Mouse (Mus musculus): Measurements from ENCODE around the gene Aldh1a1. TPM values are rescaled to one million over a fixed set of nuclear protein-coding genes. Genes with fewer than 3 reads are reported as not detected.
"Not testable (repeated sequence)": the region's sequence is repeated elsewhere in the genome, so short reads cannot be mapped to it uniquely, and the experiment has no call there.

Aldh1a1 gene
- polyA plus RNA-seq, 1 experiment from 2014 or later, result 0.11 TPM

GRCm38 (mm10) chr19:20622434-20622833 is 129.9 kb downstream of the Aldh1a1 start:
- H3K4me2 ChIP-seq (replicated peaks), result no peak overlapping the region
- no peak overlapping the region for H3K27ac ChIP-seq
- ATAC-seq (ENCODE audit: low FRiP score, low read depth), result no peak
- H3K27me3 ChIP-seq (replicated peaks), result no peaks in the 10 kb centered on the region
- H3K9ac ChIP-seq, result no peak overlapping the region
- H3K4me3 ChIP-seq, result no peak overlapping the region
- WGBS, result 39% methylated on average over 2 of the region's 2 CpGs
- no peaks in the 10 kb centered on the region for H3K36me3 ChIP-seq
- no peaks in the 10 kb centered on the region for H3K9me3 ChIP-seq
- no peaks in the 10 kb centered on the region for H3K4me1 ChIP-seq

GRCm38 (mm10) chr19:20623416-20623815 is 130.9 kb downstream of the Aldh1a1 start:
- H3K9ac ChIP-seq, result no peak overlapping the region
- H3K9me3 ChIP-seq, result no peaks in the 10 kb centered on the region
- no peak overlapping the region for H3K4me2 ChIP-seq (replicated peaks)
- 64% methylated on average over 10 of the region's 10 CpGs for WGBS
- H3K4me3 ChIP-seq, result no peak overlapping the region
- H3K4me1 ChIP-seq, result no peaks in the 10 kb centered on the region
- no peak overlapping the region for H3K27ac ChIP-seq
- H3K27me3 ChIP-seq (replicated peaks), result no peaks in the 10 kb centered on the region
- ATAC-seq (ENCODE audit: low FRiP score, low read depth), result no peak
- no peaks in the 10 kb centered on the region for H3K36me3 ChIP-seq

GRCm38 (mm10) chr19:20631020-20631419 is 138.5 kb downstream of the Aldh1a1 start:
- WGBS, result 95% methylated on average over 1 of the region's 1 CpGs
- no peaks in the 10 kb centered on the region for H3K36me3 ChIP-seq

DNA sequence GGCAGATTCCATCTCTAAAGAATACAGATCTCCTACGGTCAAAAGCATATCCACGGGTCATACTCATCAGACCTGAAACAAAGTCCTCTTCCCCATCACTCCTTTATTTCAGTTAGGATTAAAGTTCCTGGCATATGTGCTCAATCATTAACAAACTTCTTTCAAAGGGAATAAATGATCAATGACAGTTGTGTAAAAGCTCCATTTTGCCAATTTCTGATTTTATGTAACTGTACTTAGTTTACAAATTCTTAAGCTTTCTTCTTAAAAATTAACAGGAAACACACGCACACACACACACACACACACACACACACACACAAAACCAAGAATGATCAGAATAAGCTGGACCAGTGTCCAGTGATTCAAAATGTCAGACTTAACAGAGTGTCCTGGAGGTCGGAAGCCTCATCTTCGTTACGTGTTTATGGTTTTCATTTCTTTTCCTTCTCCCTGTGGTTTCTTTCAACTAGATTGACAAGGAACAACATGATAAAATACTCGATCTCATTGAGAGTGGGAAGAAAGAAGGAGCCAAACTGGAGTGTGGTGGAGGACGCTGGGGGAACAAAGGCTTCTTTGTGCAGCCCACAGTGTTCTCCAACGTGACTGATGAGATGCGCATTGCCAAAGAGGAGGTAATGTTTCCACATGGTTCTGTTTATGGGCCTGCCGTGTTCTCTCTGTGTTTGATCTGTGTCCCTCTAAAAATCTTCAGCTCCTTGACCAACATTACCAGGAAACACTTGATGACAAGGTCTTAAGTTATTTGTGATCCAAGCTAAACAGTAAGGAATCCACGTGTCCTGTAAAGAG is 141.6 kb downstream of the Aldh1a1 start:
- 32% methylated on average over 12 of the region's 12 CpGs for WGBS
- peak; percentile 69; the same call in 1 of the 2 replicates for ATAC-seq (ENCODE audit: low FRiP score, low read depth)

More at GRCm38 (mm10) chr19:20631020-20631419, 138.5 kb downstream of the Aldh1a1 start:
- no peak overlapping the region for H3K27ac ChIP-seq
- no peaks in the 10 kb centered on the region for H3K27me3 ChIP-seq (replicated peaks)
- no peak overlapping the region for H3K9ac ChIP-seq
- H3K4me3 ChIP-seq, result no peak overlapping the region
- no peaks in the 10 kb centered on the region for H3K9me3 ChIP-seq
- no peaks in the 10 kb centered on the region for H3K4me1 ChIP-seq
- ATAC-seq (ENCODE audit: low FRiP score, low read depth), result no peak
- no peak overlapping the region for H3K4me2 ChIP-seq (replicated peaks)

GRCm38 (mm10) chr19:20644346-20644745 is 151.8 kb downstream of the Aldh1a1 start:
- H3K27ac ChIP-seq, result no peak overlapping the region
- no peaks in the 10 kb centered on the region for H3K4me1 ChIP-seq
- H3K9ac ChIP-seq, result no peak overlapping the region
- no peak overlapping the region for H3K4me2 ChIP-seq (replicated peaks)
- WGBS, result 41% methylated on average over 3 of the region's 3 CpGs
- ATAC-seq (ENCODE audit: low FRiP score, low read depth), result no peak
- H3K9me3 ChIP-seq, result no peaks in the 10 kb centered on the region
- no peaks in the 10 kb centered on the region for H3K27me3 ChIP-seq (replicated peaks)
- no peaks in the 10 kb centered on the region for H3K36me3 ChIP-seq
- H3K4me3 ChIP-seq, result no peak overlapping the region

More for the DNA sequence above, 141.6 kb downstream of the Aldh1a1 start:
- Histone ChIP-seq H3K4me1 (no peaks in the 10 kb centered on the region), H3K4me2 (replicated peaks) (no peak overlapping the region), H3K9me3 (no peaks in the 10 kb centered on the region), H3K27ac (no peak overlapping the region), H3K27me3 (replicated peaks) (no peaks in the 10 kb centered on the region), H3K36me3 (no peaks in the 10 kb centered on the region), H3K9ac (no peak overlapping the region), H3K4me3 (no peak overlapping the region)

GRCm38 (mm10) chr19:20647496-20647895 is 155.0 kb downstream of the Aldh1a1 start:
- H3K4me2 ChIP-seq (replicated peaks); H3K9ac ChIP-seq; H3K27ac ChIP-seq; H3K27me3 ChIP-seq (replicated peaks); H3K36me3 ChIP-seq; H3K4me1 ChIP-seq; H3K9me3 ChIP-seq; H3K4me3 ChIP-seq; ATAC-seq (ENCODE audit: low FRiP score, low read depth): not testable (repeated sequence)

DNA sequence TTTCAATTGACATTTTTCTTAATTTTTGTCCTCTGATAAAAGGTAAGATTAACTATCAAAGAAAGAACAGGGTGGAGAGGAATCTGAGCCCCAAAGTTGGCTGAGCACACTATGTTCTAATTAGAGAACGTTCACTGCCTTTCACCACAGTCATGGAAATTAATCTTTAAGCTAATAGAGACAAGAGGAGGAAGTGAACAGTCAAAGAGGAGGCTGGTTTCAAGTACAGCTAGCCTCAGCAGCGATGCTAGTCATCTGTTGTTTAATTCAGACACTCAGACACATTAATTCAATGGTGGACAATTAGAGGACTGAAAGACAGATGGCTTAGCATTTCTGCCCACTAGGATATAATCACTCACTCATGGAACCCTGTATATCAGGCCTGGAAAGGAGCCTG is 157.5 kb downstream of the Aldh1a1 start:
- 28% methylated on average over 2 of the region's 2 CpGs for WGBS
- H3K4me3 ChIP-seq, result no peak overlapping the region
- no peaks in the 10 kb centered on the region for H3K27me3 ChIP-seq (replicated peaks)
- no peak overlapping the region for H3K9ac ChIP-seq
- no peak overlapping the region for H3K27ac ChIP-seq
- no peaks in the 10 kb centered on the region for H3K36me3 ChIP-seq
- no peak overlapping the region for H3K4me2 ChIP-seq (replicated peaks)
- no peaks in the 10 kb centered on the region for H3K4me1 ChIP-seq
- no peaks in the 10 kb centered on the region for H3K9me3 ChIP-seq
- ATAC-seq (ENCODE audit: low FRiP score, low read depth), result no peak

- no peak overlapping the region for H3K9ac ChIP-seq
- no peaks in the 10 kb centered on the region for H3K4me1 ChIP-seq
- WGBS, result 88% methylated on average over 1 of the region's 1 CpGs
- no peak overlapping the region for H3K4me3 ChIP-seq
- H3K36me3 ChIP-seq, result no peaks in the 10 kb centered on the region
- no peaks in the 10 kb centered on the region for H3K27me3 ChIP-seq (replicated peaks)
- no peak for ATAC-seq (ENCODE audit: low FRiP score, low read depth)
- H3K9me3 ChIP-seq, result no peaks in the 10 kb centered on the region
- no peak overlapping the region for H3K4me2 ChIP-seq (replicated peaks)
- no peak overlapping the region for H3K27ac ChIP-seq
Measured at GRCm38 (mm10) chr19:20653082-20653676, 160.7 kb downstream of the Aldh1a1 start.

- Histone ChIP-seq H3K27ac (no peak overlapping the region), H3K27me3 (replicated peaks) (no peaks in the 10 kb centered on the region), H3K4me3 (no peak overlapping the region), H3K9me3 (no peaks in the 10 kb centered on the region), H3K36me3 (no peaks in the 10 kb centered on the region), H3K9ac (no peak overlapping the region), H3K4me1 (no peaks in the 10 kb centered on the region), H3K4me2 (replicated peaks) (no peak overlapping the region)
- ATAC-seq (ENCODE audit: low FRiP score, low read depth), result 0 out of 2 replicates have a peak, but pooled peaks have one; percentile 6
- WGBS, result 64% methylated on average over 3 of the region's 3 CpGs
Measured at GRCm38 (mm10) chr19:20654141-20654873, 161.8 kb downstream of the Aldh1a1 start.

DNA sequence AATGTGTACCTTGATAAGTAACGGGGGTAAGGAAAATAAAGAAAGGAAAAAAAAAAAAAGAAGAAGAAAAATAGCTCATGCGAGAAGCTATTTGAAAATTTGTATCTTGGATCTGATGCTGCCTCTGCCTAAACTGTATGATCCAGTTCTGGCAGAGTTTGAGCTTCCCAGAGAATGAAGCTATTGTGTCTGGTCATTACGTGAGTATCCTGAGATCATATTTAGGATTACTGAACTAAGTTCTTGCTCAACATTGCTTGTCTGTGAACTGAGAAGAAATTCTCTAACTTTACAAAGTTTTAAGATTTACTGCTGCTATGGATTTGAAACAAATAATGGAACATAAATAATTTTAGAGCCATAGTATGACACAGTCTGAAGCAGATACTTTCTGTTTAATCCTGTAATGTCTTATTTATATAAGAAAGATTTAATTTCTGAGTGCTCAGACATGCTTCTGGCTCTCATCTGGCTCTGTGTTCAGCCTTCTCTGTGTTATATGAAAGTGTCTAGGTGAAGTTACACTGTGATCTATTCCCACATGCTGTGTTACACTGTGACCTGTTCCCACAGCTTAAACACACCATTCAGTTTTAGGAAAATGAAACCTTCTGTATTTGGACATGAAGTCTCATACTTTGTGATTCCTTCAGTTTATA is 185.3 kb downstream of the Aldh1a1 start:
- 86% methylated on average over 3 of the region's 3 CpGs for WGBS
- ATAC-seq (ENCODE audit: low FRiP score, low read depth), result no peak
- Histone ChIP-seq H3K4me1 (no peaks in the 10 kb centered on the region), H3K9ac (no peak overlapping the region), H3K27me3 (replicated peaks) (no peaks in the 10 kb centered on the region), H3K4me3 (no peak overlapping the region), H3K27ac (no peak overlapping the region), H3K9me3 (no peaks in the 10 kb centered on the region), H3K36me3 (no peaks in the 10 kb centered on the region), H3K4me2 (replicated peaks) (no peak overlapping the region)
